Mouse (Mus musculus): ENCODE data around the gene Adgrd1. TPM values are rescaled to one million over a fixed set of nuclear protein-coding genes. Genes with fewer than 3 reads are reported as not detected.

The Adgrd1 gene
- polyA plus RNA-seq, 1 experiment: 3.3 TPM

DNA sequence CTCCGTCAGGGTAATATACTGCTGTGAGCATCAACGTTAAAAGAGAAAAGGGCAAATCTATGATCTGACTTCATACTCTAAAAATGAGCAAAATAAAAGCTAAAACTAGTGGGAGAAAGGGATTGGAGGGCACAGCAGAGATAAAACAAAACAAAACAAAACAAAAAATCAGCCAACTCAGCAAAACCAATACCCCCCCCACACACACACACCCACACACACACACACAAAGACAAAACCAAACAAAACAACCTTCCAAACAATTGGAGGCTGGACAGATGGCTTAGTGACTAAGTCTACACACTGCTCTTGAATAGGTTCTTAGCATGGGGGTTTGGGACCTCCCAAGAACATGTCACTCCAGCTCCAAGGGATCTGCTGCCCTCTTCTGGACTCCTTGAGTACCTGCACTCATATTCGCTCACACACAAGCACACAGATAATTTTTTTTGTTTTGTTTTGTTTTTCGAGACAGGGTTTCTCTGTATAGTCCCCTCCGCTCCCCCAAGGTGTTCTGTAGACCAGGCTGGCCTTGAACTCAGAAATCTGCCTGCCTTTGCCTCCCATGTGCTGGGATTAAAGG, 122.7 kb downstream of the Adgrd1 start:
- no peaks in the 10 kb centered on the region for H3K27me3 ChIP-seq (ENCODE audit: control insufficient read depth, insufficient read depth, low read length)
- no peak for DNase-seq
- 92% methylated on average over 5 of the region's 5 CpGs for WGBS

GRCm38 (mm10) chr5:129225810-129226450, 129.4 kb downstream of the Adgrd1 start:
- H3K36me3 ChIP-seq (ENCODE audit: control insufficient read depth, insufficient read depth, low read length): no peaks in the 10 kb centered on the region
- H3K27me3 ChIP-seq (ENCODE audit: control insufficient read depth, insufficient read depth, low read length): no peaks in the 10 kb centered on the region
- H3K4me1 ChIP-seq (replicated peaks; ENCODE audit: control insufficient read depth, insufficient read depth, low read length): no peaks in the 10 kb centered on the region
- no peak overlapping the region for H3K4me3 ChIP-seq (ENCODE audit: control insufficient read depth, insufficient read depth, low read length)
- TF ChIP-seq CTCF (IDR thresholded peaks at IDR 0.05; ENCODE audit: borderline replicate concordance, control insufficient read depth, extremely low read depth, insufficient read depth, low read length, poor library complexity): no peak
- TF ChIP-seq POLR2A (IDR thresholded peaks at IDR 0.05; ENCODE audit: control insufficient read depth, extremely low read depth, insufficient read depth, low read length, poor library complexity): no peak
- no peak overlapping the region for H3K27ac ChIP-seq (ENCODE audit: control insufficient read depth, insufficient read depth, low read length)
- no peak for DNase-seq
- 81% methylated on average over 33 of the region's 33 CpGs for WGBS

More for the DNA sequence above, 122.7 kb downstream of the Adgrd1 start:
- H3K36me3 ChIP-seq (ENCODE audit: control insufficient read depth, insufficient read depth, low read length): no peaks in the 10 kb centered on the region
- no peak overlapping the region for H3K27ac ChIP-seq (ENCODE audit: control insufficient read depth, insufficient read depth, low read length)
- no peak overlapping the region for H3K4me3 ChIP-seq (ENCODE audit: control insufficient read depth, insufficient read depth, low read length)
- TF ChIP-seq CTCF (IDR thresholded peaks at IDR 0.05; ENCODE audit: borderline replicate concordance, control insufficient read depth, extremely low read depth, insufficient read depth, low read length, poor library complexity) (no peak), POLR2A (IDR thresholded peaks at IDR 0.05; ENCODE audit: control insufficient read depth, extremely low read depth, insufficient read depth, low read length, poor library complexity) (no peak)
- no peaks in the 10 kb centered on the region for H3K4me1 ChIP-seq (replicated peaks; ENCODE audit: control insufficient read depth, insufficient read depth, low read length)

DNA sequence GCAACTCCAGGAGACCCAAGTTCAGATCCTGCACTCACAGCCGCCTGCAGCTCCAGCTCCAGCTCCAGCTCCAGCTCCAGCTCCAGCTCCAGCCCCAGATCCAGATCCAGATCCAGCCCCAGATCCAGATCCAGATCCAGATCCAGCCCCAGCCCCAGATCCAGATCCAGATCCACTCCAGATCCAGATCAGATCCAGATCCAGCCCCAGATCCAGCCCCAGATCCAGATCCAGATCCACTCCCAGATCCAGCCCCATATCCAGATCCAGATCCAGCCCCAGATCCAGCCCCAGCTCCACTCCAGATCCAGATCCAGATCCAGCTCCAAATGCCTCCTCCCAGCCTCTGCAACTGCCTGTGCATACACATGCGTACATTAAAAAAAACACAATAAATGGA, 131.6 kb downstream of the Adgrd1 start:
- TF ChIP-seq CTCF (IDR thresholded peaks at IDR 0.05; ENCODE audit: borderline replicate concordance, control insufficient read depth, extremely low read depth, insufficient read depth, low read length, poor library complexity) (no peak), POLR2A (IDR thresholded peaks at IDR 0.05; ENCODE audit: control insufficient read depth, extremely low read depth, insufficient read depth, low read length, poor library complexity) (no peak)
- no peaks in the 10 kb centered on the region for H3K27me3 ChIP-seq (ENCODE audit: control insufficient read depth, insufficient read depth, low read length)
- WGBS: 98% methylated on average over 2 of the region's 2 CpGs

GRCm38 (mm10) chr5:129233301-129233700, 136.8 kb downstream of the Adgrd1 start:
- TF ChIP-seq CTCF (IDR thresholded peaks at IDR 0.05; ENCODE audit: borderline replicate concordance, control insufficient read depth, extremely low read depth, insufficient read depth, low read length, poor library complexity) (no peak), POLR2A (IDR thresholded peaks at IDR 0.05; ENCODE audit: control insufficient read depth, extremely low read depth, insufficient read depth, low read length, poor library complexity) (no peak)
- 93% methylated on average over 4 of the region's 4 CpGs for WGBS

More for the DNA sequence above, 131.6 kb downstream of the Adgrd1 start:
- no peak overlapping the region for H3K27ac ChIP-seq (ENCODE audit: control insufficient read depth, insufficient read depth, low read length)
- no peaks in the 10 kb centered on the region for H3K36me3 ChIP-seq (ENCODE audit: control insufficient read depth, insufficient read depth, low read length)
- no peak overlapping the region for H3K4me3 ChIP-seq (ENCODE audit: control insufficient read depth, insufficient read depth, low read length)
- no peak for DNase-seq
- no peaks in the 10 kb centered on the region for H3K4me1 ChIP-seq (replicated peaks; ENCODE audit: control insufficient read depth, insufficient read depth, low read length)

DNA sequence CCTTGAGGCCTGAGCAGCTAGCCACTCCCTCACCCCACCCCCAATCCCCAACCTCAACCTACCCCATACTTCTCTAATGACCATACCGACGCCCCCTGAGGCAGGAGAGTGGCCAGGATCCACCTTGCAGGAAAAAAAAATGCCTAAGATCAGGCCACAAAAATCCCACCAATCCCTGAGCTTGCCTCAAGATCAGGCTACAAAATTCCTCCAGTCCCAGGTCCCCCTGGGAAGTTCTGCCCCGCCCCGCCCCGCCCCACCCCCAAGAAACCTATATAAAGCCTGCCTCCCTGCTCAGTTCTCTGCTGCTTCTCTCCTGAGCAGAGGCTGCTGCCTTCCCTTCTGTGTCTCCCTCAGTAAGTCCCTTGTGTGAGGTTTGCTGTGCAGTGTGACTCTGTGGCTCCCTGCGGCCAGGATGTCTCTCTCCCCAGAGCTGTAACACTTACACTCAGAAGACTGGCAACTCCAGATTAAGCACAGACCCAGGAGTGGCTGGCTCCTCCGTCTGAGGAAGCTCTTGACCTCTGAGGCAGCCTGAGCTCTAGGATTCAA, 137.4 kb downstream of the Adgrd1 start:
- Histone ChIP-seq H3K4me3 (ENCODE audit: control insufficient read depth, insufficient read depth, low read length) (no peak overlapping the region), H3K27me3 (ENCODE audit: control insufficient read depth, insufficient read depth, low read length) (no peaks in the 10 kb centered on the region), H3K4me1 (replicated peaks; ENCODE audit: control insufficient read depth, insufficient read depth, low read length) (no peaks in the 10 kb centered on the region), H3K27ac (ENCODE audit: control insufficient read depth, insufficient read depth, low read length) (no peak overlapping the region), H3K36me3 (ENCODE audit: control insufficient read depth, insufficient read depth, low read length) (no peaks in the 10 kb centered on the region)
- DNase-seq: no peak
- 79% methylated on average over 7 of the region's 7 CpGs for WGBS
- TF ChIP-seq CTCF (IDR thresholded peaks at IDR 0.05; ENCODE audit: borderline replicate concordance, control insufficient read depth, extremely low read depth, insufficient read depth, low read length, poor library complexity): no peak
- TF ChIP-seq POLR2A (IDR thresholded peaks at IDR 0.05; ENCODE audit: control insufficient read depth, extremely low read depth, insufficient read depth, low read length, poor library complexity): no peak

More at GRCm38 (mm10) chr5:129233301-129233700, 136.8 kb downstream of the Adgrd1 start:
- Histone ChIP-seq H3K36me3 (ENCODE audit: control insufficient read depth, insufficient read depth, low read length) (no peaks in the 10 kb centered on the region), H3K27me3 (ENCODE audit: control insufficient read depth, insufficient read depth, low read length) (no peaks in the 10 kb centered on the region), H3K4me1 (replicated peaks; ENCODE audit: control insufficient read depth, insufficient read depth, low read length) (no peaks in the 10 kb centered on the region), H3K4me3 (ENCODE audit: control insufficient read depth, insufficient read depth, low read length) (no peak overlapping the region), H3K27ac (ENCODE audit: control insufficient read depth, insufficient read depth, low read length) (no peak overlapping the region)
- DNase-seq: no peak

GRCm38 (mm10) chr5:129236366-129236765, 139.8 kb downstream of the Adgrd1 start:
- Histone ChIP-seq H3K36me3 (ENCODE audit: control insufficient read depth, insufficient read depth, low read length) (no peaks in the 10 kb centered on the region), H3K27ac (ENCODE audit: control insufficient read depth, insufficient read depth, low read length) (no peak overlapping the region), H3K4me3 (ENCODE audit: control insufficient read depth, insufficient read depth, low read length) (no peak overlapping the region), H3K4me1 (replicated peaks; ENCODE audit: control insufficient read depth, insufficient read depth, low read length) (no peaks in the 10 kb centered on the region), H3K27me3 (ENCODE audit: control insufficient read depth, insufficient read depth, low read length) (no peaks in the 10 kb centered on the region)
- no peak for DNase-seq
- 87% methylated on average over 11 of the region's 11 CpGs for WGBS
- TF ChIP-seq POLR2A (IDR thresholded peaks at IDR 0.05; ENCODE audit: control insufficient read depth, extremely low read depth, insufficient read depth, low read length, poor library complexity) (no peak), CTCF (IDR thresholded peaks at IDR 0.05; ENCODE audit: borderline replicate concordance, control insufficient read depth, extremely low read depth, insufficient read depth, low read length, poor library complexity) (no peak)
